Mouse (Mus musculus): ENCODE results near the gene Olfr611. TPM values are rescaled to one million over a fixed set of nuclear protein-coding genes. Genes with fewer than 3 reads are reported as not detected.

The Olfr611 gene
- polyA plus RNA-seq (2015; fragmentation: Illumina TruSeq; extraction: RNeasy Lipid Tissue Mini Kit (QIAGEN cat#74804); ENCODE audit: low read depth, low replicate concordance): not detected

DNA sequence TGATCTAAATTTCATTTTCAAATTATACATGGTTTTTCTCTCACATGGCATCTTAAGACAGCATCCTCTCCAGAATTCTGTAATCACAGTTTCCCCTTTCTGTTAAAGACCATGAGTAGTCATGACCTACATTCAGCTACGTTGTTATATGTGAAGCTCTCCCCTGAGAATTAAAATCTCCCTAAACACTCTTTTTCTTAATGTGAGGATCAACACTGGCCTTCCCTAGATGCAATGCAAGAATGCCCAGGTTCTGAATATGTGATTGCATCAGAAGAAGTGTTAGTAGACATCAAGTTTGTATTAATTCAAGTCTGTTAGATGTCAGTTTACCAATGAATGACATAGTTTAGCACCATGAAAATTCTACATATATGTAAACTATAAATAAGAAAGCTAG, at the start of gene Olfr611:
TSS of gene Olfr611 (minus strand) at position 101 of the 400 bp plus-strand sequence.

DNA sequence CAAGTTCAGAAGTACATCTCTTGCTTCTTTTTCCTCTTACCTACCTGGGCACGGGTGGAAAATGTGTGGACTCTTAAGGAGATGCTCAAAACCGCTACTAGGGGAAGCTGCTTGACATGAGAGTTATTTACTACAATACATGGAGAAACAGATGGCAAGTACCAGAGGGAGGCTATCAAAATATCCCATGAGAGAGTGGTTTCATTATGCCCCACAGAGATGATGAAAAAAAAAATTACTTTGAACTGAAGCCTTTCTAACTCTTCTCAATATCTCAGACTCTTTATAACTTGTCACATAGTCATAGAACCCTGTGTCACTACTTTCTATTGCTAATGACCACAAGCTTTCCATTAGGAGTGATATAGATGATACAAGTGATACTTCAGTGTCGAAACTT, 48.4 kb upstream of the Olfr611 start, which contains the start of gene Olfr616:
TSS of gene Olfr616 (minus strand) at position 101 of the 400 bp plus-strand sequence.

DNA sequence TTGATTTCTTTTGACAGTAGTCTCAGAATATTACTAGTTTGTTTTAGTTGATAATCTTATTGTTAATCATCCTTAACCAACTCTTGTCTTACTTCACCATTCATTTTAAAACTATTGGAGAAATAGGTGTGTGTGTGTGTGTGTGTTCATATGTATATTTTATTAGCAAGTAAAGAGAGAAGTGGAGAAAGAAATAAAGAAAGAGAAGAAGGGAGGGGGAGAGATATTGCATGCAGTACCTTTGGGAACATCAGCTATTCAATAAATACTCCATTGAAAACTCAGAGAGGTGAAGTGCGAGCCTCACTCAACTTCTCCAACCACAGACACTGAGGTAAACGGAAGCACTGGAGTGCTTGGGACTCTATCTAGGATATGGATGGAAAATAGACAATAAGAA, 35.1 kb upstream of the Olfr611 start, which contains the start of gene Olfr615:
TSS of gene Olfr615 (plus strand) at position 301 of the 400 bp plus-strand sequence.

DNA sequence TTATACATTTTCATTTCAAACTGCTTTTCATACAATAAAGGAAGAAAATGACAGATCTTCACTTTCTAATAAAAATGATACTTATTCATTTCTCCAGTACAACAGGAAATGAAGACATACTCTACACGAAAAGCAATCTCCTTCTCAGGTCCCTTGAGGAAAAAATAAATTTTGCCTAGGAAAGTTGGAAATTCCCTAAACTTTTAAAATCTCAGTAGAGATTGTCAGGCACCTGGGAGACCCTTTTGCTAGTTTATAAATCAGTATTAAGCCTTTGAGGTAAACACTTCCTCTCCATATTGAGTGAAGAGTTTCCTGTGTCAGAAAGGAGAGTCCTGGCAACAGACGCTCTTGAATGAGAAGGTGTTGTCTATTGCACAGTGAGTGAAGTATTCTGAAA, 27.1 kb upstream of the Olfr611 start, which contains the start of gene Olfr613:
TSS of gene Olfr613 (plus strand) at position 301 of the 400 bp plus-strand sequence.

DNA sequence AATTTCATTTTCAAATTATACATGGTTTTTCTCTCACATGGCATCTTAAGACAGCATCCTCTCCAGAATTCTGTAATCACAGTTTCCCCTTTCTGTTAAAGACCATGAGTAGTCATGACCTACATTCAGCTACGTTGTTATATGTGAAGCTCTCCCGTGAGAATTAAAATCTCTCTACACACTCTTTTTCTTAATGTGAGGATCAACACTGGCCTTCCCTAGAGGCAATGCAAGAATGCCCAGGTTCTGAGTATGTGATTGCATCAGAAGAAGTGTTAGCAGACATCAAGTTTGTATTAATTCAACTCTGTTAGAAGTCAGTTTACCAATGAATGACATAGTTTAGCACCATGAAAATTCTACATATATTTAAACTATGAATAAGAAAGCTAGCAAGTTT, 22.0 kb upstream of the Olfr611 start, which contains the start of gene Olfr612:
TSS of gene Olfr612 (minus strand) at position 101 of the 400 bp plus-strand sequence.

DNA sequence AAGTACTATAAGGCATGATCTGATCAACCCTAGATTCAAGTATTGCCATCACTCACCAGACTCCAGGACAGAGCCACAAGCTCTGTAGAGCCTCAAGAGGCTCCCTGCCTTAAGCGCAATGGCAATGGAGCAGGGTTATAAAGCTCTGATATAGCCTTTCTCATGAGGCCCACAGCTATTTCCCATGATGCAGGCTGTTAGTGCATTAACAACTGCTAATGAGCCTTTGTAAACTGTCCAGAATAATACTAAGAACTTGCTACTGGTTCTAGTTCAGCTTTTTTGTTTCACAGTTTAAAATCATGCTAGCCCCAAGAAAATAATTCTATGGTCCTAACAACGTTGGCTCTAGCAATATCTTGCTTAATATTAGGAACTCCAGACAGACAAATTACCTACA, 8.6 kb downstream of the Olfr611 start, which contains the start of gene Olfr610:
TSS of gene Olfr610 (minus strand) at position 101 of the 400 bp plus-strand sequence.

DNA sequence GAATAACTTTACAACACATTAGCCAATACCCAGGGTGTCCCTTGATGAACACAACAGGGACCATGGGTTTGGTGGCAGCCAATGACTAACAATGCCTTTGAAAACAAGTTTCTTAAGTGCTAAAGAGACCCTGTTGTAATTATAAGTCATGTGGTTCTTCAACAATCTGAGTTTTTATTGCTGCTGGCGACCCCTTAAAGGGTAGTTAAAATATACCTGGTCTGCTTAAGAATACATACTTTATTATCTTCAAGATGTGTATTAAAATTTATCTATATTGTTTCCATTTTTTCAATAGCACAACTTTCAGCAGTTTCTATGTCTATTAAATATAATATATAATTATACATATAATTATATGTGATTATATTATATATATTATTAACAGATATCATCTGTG, 22.7 kb downstream of the Olfr611 start, which contains the start of gene Olfr609:
TSS of gene Olfr609 (minus strand) at position 101 of the 400 bp plus-strand sequence.

DNA sequence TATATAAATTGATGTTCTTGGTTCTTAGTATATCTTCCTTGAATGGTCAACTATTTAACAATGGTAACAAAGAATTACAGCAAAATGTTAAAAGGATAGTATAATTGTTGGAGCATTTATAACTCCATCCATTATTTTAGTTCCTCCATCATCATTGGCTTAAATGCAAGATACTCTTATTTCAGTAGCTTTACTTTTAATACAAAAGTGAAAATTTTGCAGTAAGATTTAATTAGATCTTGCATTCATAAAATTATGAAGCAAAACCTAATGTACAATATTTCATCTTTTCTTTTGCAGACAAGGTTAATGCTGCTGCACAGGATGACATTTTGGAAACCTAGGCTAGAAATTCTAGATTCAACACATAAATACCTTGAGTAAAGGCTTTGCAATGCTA, 51.1 kb downstream of the Olfr611 start, which contains the start of gene Olfr608:
TSS of gene Olfr608 (plus strand) at position 301 of the 400 bp plus-strand sequence.

Other genes with a start within 250 kb of the Olfr611 start
- not detected for gene Olfr596, start 215.2 kb downstream of the Olfr611 start, polyA plus RNA-seq (2015; fragmentation: Illumina TruSeq; extraction: RNeasy Lipid Tissue Mini Kit (QIAGEN cat#74804); ENCODE audit: low read depth, low replicate concordance)
- not detected for gene Olfr597, start 204.5 kb downstream of the Olfr611 start, polyA plus RNA-seq (2015; fragmentation: Illumina TruSeq; extraction: RNeasy Lipid Tissue Mini Kit (QIAGEN cat#74804); ENCODE audit: low read depth, low replicate concordance)
- gene Olfr598, start 197.3 kb downstream of the Olfr611 start, polyA plus RNA-seq (2015; fragmentation: Illumina TruSeq; extraction: RNeasy Lipid Tissue Mini Kit (QIAGEN cat#74804); ENCODE audit: low read depth, low replicate concordance): not detected
- not detected for gene Olfr599, start 184.9 kb downstream of the Olfr611 start, polyA plus RNA-seq (2015; fragmentation: Illumina TruSeq; extraction: RNeasy Lipid Tissue Mini Kit (QIAGEN cat#74804); ENCODE audit: low read depth, low replicate concordance)
- not detected for gene Olfr600, start 171.2 kb downstream of the Olfr611 start, polyA plus RNA-seq (2015; fragmentation: Illumina TruSeq; extraction: RNeasy Lipid Tissue Mini Kit (QIAGEN cat#74804); ENCODE audit: low read depth, low replicate concordance)
- gene Olfr601, start 158.2 kb downstream of the Olfr611 start, polyA plus RNA-seq (2015; fragmentation: Illumina TruSeq; extraction: RNeasy Lipid Tissue Mini Kit (QIAGEN cat#74804); ENCODE audit: low read depth, low replicate concordance): not detected
- gene Olfr603, start 134.7 kb downstream of the Olfr611 start, polyA plus RNA-seq (2015; fragmentation: Illumina TruSeq; extraction: RNeasy Lipid Tissue Mini Kit (QIAGEN cat#74804); ENCODE audit: low read depth, low replicate concordance): not detected
- gene Usp17lc, start 105.8 kb downstream of the Olfr611 start, polyA plus RNA-seq (2015; fragmentation: Illumina TruSeq; extraction: RNeasy Lipid Tissue Mini Kit (QIAGEN cat#74804); ENCODE audit: low read depth, low replicate concordance): not detected
- gene Olfr605, start 75.4 kb downstream of the Olfr611 start, polyA plus RNA-seq (2015; fragmentation: Illumina TruSeq; extraction: RNeasy Lipid Tissue Mini Kit (QIAGEN cat#74804); ENCODE audit: low read depth, low replicate concordance): not detected
- not detected for gene Olfr606, start 71.8 kb downstream of the Olfr611 start, polyA plus RNA-seq (2015; fragmentation: Illumina TruSeq; extraction: RNeasy Lipid Tissue Mini Kit (QIAGEN cat#74804); ENCODE audit: low read depth, low replicate concordance)
- gene Olfr607, start 56.7 kb downstream of the Olfr611 start, polyA plus RNA-seq (2015; fragmentation: Illumina TruSeq; extraction: RNeasy Lipid Tissue Mini Kit (QIAGEN cat#74804); ENCODE audit: low read depth, low replicate concordance): not detected
- not detected for gene Olfr608, start 51.0 kb downstream of the Olfr611 start, polyA plus RNA-seq (2015; fragmentation: Illumina TruSeq; extraction: RNeasy Lipid Tissue Mini Kit (QIAGEN cat#74804); ENCODE audit: low read depth, low replicate concordance)
- not detected for gene Olfr609, start 22.8 kb downstream of the Olfr611 start, polyA plus RNA-seq (2015; fragmentation: Illumina TruSeq; extraction: RNeasy Lipid Tissue Mini Kit (QIAGEN cat#74804); ENCODE audit: low read depth, low replicate concordance)
- gene Olfr610, start 8.7 kb downstream of the Olfr611 start, polyA plus RNA-seq (2015; fragmentation: Illumina TruSeq; extraction: RNeasy Lipid Tissue Mini Kit (QIAGEN cat#74804); ENCODE audit: low read depth, low replicate concordance): not detected
- not detected for gene Olfr612, start 21.9 kb upstream of the Olfr611 start, polyA plus RNA-seq (2015; fragmentation: Illumina TruSeq; extraction: RNeasy Lipid Tissue Mini Kit (QIAGEN cat#74804); ENCODE audit: low read depth, low replicate concordance)
- not detected for gene Olfr613, start 27.2 kb upstream of the Olfr611 start, polyA plus RNA-seq (2015; fragmentation: Illumina TruSeq; extraction: RNeasy Lipid Tissue Mini Kit (QIAGEN cat#74804); ENCODE audit: low read depth, low replicate concordance)
- not detected for gene Olfr615, start 35.2 kb upstream of the Olfr611 start, polyA plus RNA-seq (2015; fragmentation: Illumina TruSeq; extraction: RNeasy Lipid Tissue Mini Kit (QIAGEN cat#74804); ENCODE audit: low read depth, low replicate concordance)
- not detected for gene Olfr616, start 48.3 kb upstream of the Olfr611 start, polyA plus RNA-seq (2015; fragmentation: Illumina TruSeq; extraction: RNeasy Lipid Tissue Mini Kit (QIAGEN cat#74804); ENCODE audit: low read depth, low replicate concordance)
- gene Olfr617, start 52.2 kb upstream of the Olfr611 start, polyA plus RNA-seq (2015; fragmentation: Illumina TruSeq; extraction: RNeasy Lipid Tissue Mini Kit (QIAGEN cat#74804); ENCODE audit: low read depth, low replicate concordance): not detected
- not detected for gene Olfr618, start 69.3 kb upstream of the Olfr611 start, polyA plus RNA-seq (2015; fragmentation: Illumina TruSeq; extraction: RNeasy Lipid Tissue Mini Kit (QIAGEN cat#74804); ENCODE audit: low read depth, low replicate concordance)
- gene Olfr619, start 79.7 kb upstream of the Olfr611 start, polyA plus RNA-seq (2015; fragmentation: Illumina TruSeq; extraction: RNeasy Lipid Tissue Mini Kit (QIAGEN cat#74804); ENCODE audit: low read depth, low replicate concordance): not detected
- not detected for gene Olfr620, start 91.7 kb upstream of the Olfr611 start, polyA plus RNA-seq (2015; fragmentation: Illumina TruSeq; extraction: RNeasy Lipid Tissue Mini Kit (QIAGEN cat#74804); ENCODE audit: low read depth, low replicate concordance)
- gene Olfr622, start 121.9 kb upstream of the Olfr611 start, polyA plus RNA-seq (2015; fragmentation: Illumina TruSeq; extraction: RNeasy Lipid Tissue Mini Kit (QIAGEN cat#74804); ENCODE audit: low read depth, low replicate concordance): not detected
- gene Olfr623, start 142.9 kb upstream of the Olfr611 start, polyA plus RNA-seq (2015; fragmentation: Illumina TruSeq; extraction: RNeasy Lipid Tissue Mini Kit (QIAGEN cat#74804); ENCODE audit: low read depth, low replicate concordance): not detected
- gene Olfr624, start 150.3 kb upstream of the Olfr611 start, polyA plus RNA-seq (2015; fragmentation: Illumina TruSeq; extraction: RNeasy Lipid Tissue Mini Kit (QIAGEN cat#74804); ENCODE audit: low read depth, low replicate concordance): not detected
- not detected for gene Olfr625-ps1, start 161.9 kb upstream of the Olfr611 start, polyA plus RNA-seq (2015; fragmentation: Illumina TruSeq; extraction: RNeasy Lipid Tissue Mini Kit (QIAGEN cat#74804); ENCODE audit: low read depth, low replicate concordance)
- not detected for gene Olfr243, start 193.8 kb upstream of the Olfr611 start, polyA plus RNA-seq (2015; fragmentation: Illumina TruSeq; extraction: RNeasy Lipid Tissue Mini Kit (QIAGEN cat#74804); ENCODE audit: low read depth, low replicate concordance)
- gene Olfr628, start 209.5 kb upstream of the Olfr611 start, polyA plus RNA-seq (2015; fragmentation: Illumina TruSeq; extraction: RNeasy Lipid Tissue Mini Kit (QIAGEN cat#74804); ENCODE audit: low read depth, low replicate concordance): not detected
- not detected for gene Olfr629, start 224.1 kb upstream of the Olfr611 start, polyA plus RNA-seq (2015; fragmentation: Illumina TruSeq; extraction: RNeasy Lipid Tissue Mini Kit (QIAGEN cat#74804); ENCODE audit: low read depth, low replicate concordance)
- not detected for gene Olfr630, start 236.5 kb upstream of the Olfr611 start, polyA plus RNA-seq (2015; fragmentation: Illumina TruSeq; extraction: RNeasy Lipid Tissue Mini Kit (QIAGEN cat#74804); ENCODE audit: low read depth, low replicate concordance)